Mouse (Mus musculus) heart, embryonic 15.5 days (tissue): ENCODE measurements around the gene Cdc25a. TPM values are rescaled to one million over a fixed set of nuclear protein-coding genes. Genes with fewer than 3 reads are reported as not detected.

Experiments
- ATAC-seq: fragments of 200-750 bp; cut with Nextera tagmentation; replicated peaks from 2 replicates; pipeline ENCODE4 v1.8.0; 2017; ENCODE audit warnings: low read depth, moderate TSS enrichment; ENCODE audit not compliant: insufficient number of reproducible peaks, insufficient read depth, low FRiP score
- H3K27ac ChIP-seq: fragments of 300-500 bp; sonication (generic); 2 replicates; pipeline ENCODE4 v1.5.1; 2015; ENCODE audit warnings: mild to moderate bottlenecking, inconsistent platforms
- H3K27me3 ChIP-seq: fragments of 300-500 bp; sonication (generic); 2 replicates; pipeline ENCODE4 v1.6.1; 2015; ENCODE audit warnings: inconsistent platforms
- H3K36me3 ChIP-seq: fragments of 300-500 bp; sonication (generic); 2 replicates; pipeline ENCODE4 v1.6.1; 2015; ENCODE audit warnings: mild to moderate bottlenecking, inconsistent platforms
- H3K4me1 ChIP-seq: fragments of 300-500 bp; sonication (generic); replicated peaks from 2 replicates; pipeline ENCODE4 v1.6.1; 2015; ENCODE audit warnings: inconsistent platforms
- H3K4me2 ChIP-seq: fragments of 300-500 bp; sonication (generic); 2 replicates; pipeline ENCODE4 v1.6.1; 2015; ENCODE audit warnings: inconsistent platforms, mild to moderate bottlenecking, moderate library complexity
- H3K4me3 ChIP-seq: fragments of 300-500 bp; sonication (generic); 2 replicates; pipeline ENCODE4 v1.5.1; 2015; ENCODE audit warnings: mild to moderate bottlenecking, inconsistent platforms
- H3K9ac ChIP-seq: fragments of 300-500 bp; sonication (generic); 2 replicates; pipeline ENCODE4 v1.6.1; 2015; ENCODE audit warnings: mild to moderate bottlenecking, inconsistent platforms
- H3K9me3 ChIP-seq: fragments of 300-500 bp; sonication (generic); replicated peaks from 2 replicates; pipeline ENCODE4 v1.6.1; 2016; ENCODE audit warnings: inconsistent platforms
- WGBS: fragments of 180-500 bp; shearing (Covaris S2); methylation state at CpG from one replicate; pipeline ENCODE4 v1.1.7; 2015; ENCODE audit warnings: mixed read lengths; 5-methylcytosine and 5-hydroxymethylcytosine counted together
- polyA plus RNA-seq: library from polyadenylated mRNA; unstranded; fragments of >200 nt; fragmentation: Nextera tagmentation; extraction: Ambion mirVana; gene quantifications from 2 replicates; pipeline ENCODE4 v1.2.1, GENCODE M21; 2015

Gene Cdc25a
- 12.0 and 17.9 TPM in 2 replicates for polyA plus RNA-seq

DNA sequence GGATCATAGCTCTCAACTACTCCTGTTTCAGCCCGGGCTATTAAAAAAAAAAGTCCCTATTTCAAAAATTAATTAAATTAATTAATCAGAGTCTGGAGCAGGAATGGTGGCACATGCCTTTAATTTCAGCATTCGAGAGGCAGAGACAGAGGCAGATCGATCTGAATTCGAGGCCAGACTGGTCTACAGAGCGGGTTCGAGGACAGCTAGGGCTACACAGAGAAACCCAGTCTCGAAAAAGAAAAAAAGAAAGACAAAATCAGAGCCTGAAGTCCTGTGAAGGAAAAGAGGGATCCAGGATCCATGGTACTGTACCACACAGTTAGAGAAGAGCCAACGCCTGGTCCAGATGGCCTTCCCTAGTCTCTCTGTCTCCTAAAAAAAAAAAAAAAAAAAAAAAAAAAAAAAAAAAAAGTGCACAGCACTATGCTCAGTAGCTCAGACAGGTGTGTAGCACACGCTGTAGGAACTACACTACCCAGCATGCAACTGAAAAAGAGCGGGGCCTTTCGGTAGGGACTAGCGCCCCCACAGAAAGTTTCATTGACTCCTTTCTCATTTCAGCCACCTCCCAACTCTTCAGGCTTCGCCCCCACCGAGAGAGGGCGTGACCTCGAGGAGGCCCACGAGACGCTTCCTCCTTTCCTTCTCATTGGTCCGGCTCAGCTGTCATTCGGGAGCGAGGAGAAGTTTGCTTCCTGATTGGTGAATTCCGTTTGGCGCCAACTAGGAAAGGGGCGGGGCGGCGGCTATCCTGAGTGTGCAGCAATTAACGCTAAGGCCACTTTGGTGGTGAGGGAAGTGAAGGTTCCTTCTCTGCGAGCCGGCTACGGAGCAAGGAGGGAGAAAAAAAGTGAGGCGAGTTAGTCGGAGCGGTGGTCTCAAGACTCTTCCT is at the start of gene Cdc25a:
Gene Cdc25a (plus strand): TSS at position 783 of the 895 bp plus-strand sequence.
- Histone ChIP-seq H3K4me1 (peaks cover 14% of the 10 kb centered on the region), H3K4me3 (peak within 1 kb of the TSS; percentile 77), H3K27me3 (no peaks in the 10 kb centered on the region), H3K4me2 (peak within 1 kb of the TSS; percentile 66), H3K36me3 (peaks cover 18% of the 10 kb centered on the region), H3K27ac (peak within 1 kb of the TSS; percentile 91), H3K9ac (peak within 1 kb of the TSS; percentile 80), H3K9me3 (no peaks in the 10 kb centered on the region)
- peak; percentile 94 for ATAC-seq
- 6% methylated on average over 33 of the region's 33 CpGs for WGBS

DNA sequence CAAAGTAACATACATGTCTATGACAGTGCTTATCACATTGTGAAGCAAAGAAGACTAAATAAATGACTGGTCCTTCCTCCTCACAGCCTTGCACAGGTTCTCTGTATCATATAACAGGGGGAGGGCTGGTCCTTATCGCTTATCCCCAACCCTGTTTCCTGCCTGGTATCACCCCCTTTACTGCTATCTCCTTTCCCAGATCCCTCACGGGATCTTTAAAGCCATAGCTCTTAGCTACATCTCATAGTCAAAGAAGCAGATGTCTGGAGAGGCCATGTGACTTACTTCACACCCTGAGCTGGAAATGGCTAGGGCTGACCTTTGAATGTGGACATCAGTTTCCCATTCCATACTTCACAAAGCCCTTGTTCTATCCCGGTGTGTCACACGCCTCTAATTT is 49.6 kb upstream of the Cdc25a start:
- no peak overlapping the region for H3K27ac ChIP-seq
- H3K4me3 ChIP-seq: no peak overlapping the region
- no peaks in the 10 kb centered on the region for H3K9me3 ChIP-seq
- H3K4me1 ChIP-seq: no peaks in the 10 kb centered on the region
- H3K4me2 ChIP-seq: no peak overlapping the region
- H3K36me3 ChIP-seq: no peaks in the 10 kb centered on the region
- WGBS: 49% methylated on average over 4 of the region's 4 CpGs
- no peak for ATAC-seq
- H3K9ac ChIP-seq: no peak overlapping the region
- no peaks in the 10 kb centered on the region for H3K27me3 ChIP-seq

DNA sequence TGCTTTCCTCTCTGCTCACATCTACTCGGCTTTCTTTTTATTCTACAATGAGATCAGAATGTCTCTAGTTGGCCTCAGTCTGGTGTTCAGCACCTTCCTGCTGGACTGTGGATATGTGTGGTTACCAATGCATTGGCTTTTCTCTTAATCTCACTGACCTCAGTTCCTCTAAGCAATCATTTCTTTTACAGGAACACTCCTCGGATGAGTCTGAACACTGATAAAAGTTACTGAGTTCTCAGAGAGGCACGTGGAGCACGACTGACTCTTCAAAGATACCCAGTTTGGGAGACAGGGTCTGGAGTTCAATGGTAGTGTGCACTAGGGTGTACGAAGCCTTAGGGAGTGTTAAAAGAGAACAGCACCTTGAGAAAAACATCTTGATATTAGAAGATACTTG is 49.2 kb upstream of the Cdc25a start:
- H3K4me3 ChIP-seq: no peak overlapping the region
- 52% methylated on average over 5 of the region's 5 CpGs for WGBS
- H3K27me3 ChIP-seq: no peaks in the 10 kb centered on the region
- no peak overlapping the region for H3K4me2 ChIP-seq
- H3K4me1 ChIP-seq: no peaks in the 10 kb centered on the region
- H3K36me3 ChIP-seq: no peaks in the 10 kb centered on the region
- no peaks in the 10 kb centered on the region for H3K9me3 ChIP-seq
- no peak overlapping the region for H3K27ac ChIP-seq
- ATAC-seq: no peak
- H3K9ac ChIP-seq: no peak overlapping the region

DNA sequence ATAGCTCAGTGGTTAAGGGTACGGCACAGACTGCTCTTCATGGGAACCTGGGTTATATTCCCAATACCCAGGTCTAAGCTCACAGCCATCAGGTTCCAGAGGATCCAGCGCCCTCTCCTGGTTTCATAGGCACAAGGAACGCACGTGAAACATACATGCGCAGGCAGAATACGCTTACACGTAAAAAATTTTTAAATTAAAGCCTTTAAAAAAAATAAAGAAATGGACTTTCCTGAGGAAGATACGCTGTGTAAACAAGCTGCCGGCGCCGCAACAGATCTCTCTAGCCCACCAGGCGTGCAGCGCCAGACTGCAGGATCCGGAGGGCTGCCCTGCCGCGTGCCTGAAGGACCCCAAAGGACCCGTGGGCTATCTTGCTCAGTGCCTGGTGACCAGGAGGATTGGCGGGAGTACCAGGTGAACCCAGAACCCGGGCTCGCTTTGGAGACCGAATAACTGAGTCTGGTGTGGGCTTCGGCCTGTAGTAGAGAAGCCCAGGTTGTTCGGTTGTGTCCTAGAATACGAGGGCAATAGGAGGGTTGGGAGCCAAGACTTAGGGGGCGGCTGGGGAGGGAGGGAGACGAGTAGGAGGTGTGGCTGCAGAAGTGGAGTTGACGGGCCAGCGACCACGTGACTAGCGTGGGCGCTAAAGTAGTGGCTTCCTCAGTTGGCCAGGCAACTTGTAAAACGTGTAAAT is 42.8 kb upstream of the Cdc25a start, which contains the start of gene Nme6:
Gene Nme6 (plus strand): TSS at position 359 of the 697 bp plus-strand sequence.
- Histone ChIP-seq H3K36me3 (peaks cover 5% of the 10 kb centered on the region), H3K27me3 (no peaks in the 10 kb centered on the region), H3K9me3 (no peaks in the 10 kb centered on the region), H3K4me1 (peaks cover 9% of the 10 kb centered on the region), H3K4me3 (peak within 1 kb of the TSS; percentile 70), H3K27ac (peak within 1 kb of the TSS; percentile 85), H3K9ac (peak within 1 kb of the TSS; percentile 76), H3K4me2 (peak within 1 kb of the TSS; percentile 88)
- WGBS: under 1% methylated on average over 32 of the region's 32 CpGs
- ATAC-seq: peak; percentile 93

DNA sequence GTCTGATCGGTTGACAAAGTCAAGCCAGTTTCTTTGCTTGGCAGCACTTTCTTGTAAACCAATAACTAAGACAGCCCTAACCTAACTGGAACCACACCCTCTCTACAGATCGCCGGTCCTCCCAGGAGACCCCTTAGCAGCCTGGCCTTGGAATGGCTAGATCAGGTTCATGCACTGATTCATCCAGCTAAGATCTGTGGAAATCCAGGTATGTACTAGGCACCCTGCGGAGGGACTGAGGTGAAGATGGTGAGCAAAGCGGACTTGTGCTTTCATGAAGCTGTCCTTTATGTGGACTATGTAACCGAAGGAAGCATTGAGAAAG is 42.3 kb upstream of the Cdc25a start:
- Histone ChIP-seq H3K4me1 (peaks cover 9% of the 10 kb centered on the region), H3K27me3 (no peaks in the 10 kb centered on the region), H3K4me2 (peak overlapping the region; percentile 88), H3K9ac (peak overlapping the region; percentile 76), H3K9me3 (no peaks in the 10 kb centered on the region), H3K27ac (peak overlapping the region; percentile 85; the same call in 1 of the 2 replicates), H3K36me3 (peaks cover 5% of the 10 kb centered on the region), H3K4me3 (peak overlapping the region; percentile 70)
- peak; percentile 26; the same call in 1 of the 2 replicates for ATAC-seq
- WGBS: 4% methylated on average over 6 of the region's 6 CpGs

DNA sequence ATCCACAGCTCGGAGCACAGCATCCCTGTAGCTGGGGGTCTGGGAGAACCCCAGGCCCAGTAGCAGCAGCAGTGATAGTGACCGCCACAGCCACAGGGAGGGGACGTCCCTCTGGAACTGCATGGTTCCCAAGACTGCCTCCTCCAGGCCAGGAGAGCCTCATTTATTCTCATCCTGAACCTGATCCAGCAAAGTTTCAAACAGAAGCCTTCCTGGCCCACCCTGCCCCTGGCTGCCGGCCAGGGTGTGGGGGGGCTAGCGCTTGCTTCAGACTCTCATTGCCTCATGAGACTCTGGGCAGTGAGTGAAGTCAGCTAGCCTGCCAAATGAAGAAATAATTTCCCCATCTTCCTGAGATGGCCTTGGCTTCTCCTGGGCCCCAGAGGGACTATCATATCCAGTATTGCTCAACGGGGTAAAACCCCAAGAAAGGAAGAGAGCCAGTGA is 26.0 kb upstream of the Cdc25a start, which contains the start of gene Camp:
Gene Camp (minus strand): TSS at position 306 of the 447 bp plus-strand sequence.
- H3K9me3 ChIP-seq: no peaks in the 10 kb centered on the region
- 43% methylated on average over 6 of the region's 6 CpGs for WGBS

DNA sequence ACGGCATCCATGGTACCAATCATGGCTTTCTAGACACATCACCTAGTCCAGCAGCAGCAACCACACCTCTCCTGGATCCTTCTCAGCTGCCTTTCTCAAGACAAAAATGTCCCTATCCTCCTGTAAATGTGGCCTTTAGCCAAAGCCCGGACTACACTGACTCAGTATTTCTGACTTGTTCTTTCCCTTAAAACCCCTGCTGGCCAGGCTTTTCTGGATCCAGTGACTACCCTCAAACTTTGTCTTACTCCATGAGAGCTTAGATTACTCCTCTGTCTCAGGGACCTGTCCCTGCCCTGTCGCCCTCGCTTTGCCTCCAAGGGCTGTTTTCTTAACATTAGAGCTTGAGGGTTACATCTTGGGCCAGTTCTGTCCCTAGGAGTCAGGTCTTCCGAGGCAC is 25.3 kb upstream of the Cdc25a start:
- Histone ChIP-seq H3K9me3 (no peaks in the 10 kb centered on the region), H3K9ac (no peak overlapping the region), H3K4me1 (0 out of 2 replicates have a peak, but pooled peaks cover 3% of the 10 kb centered on the region), H3K27me3 (no peaks in the 10 kb centered on the region), H3K4me3 (no peak overlapping the region), H3K36me3 (no peaks in the 10 kb centered on the region), H3K4me2 (no peak overlapping the region), H3K27ac (no peak overlapping the region)
- WGBS: 81% methylated on average over 5 of the region's 5 CpGs
- ATAC-seq: no peak

More for the DNA sequence above, 26.0 kb upstream of the Cdc25a start, which contains the start of gene Camp:
- H3K9ac ChIP-seq: no peak within 1 kb of the TSS
- no peaks in the 10 kb centered on the region for H3K36me3 ChIP-seq
- H3K4me3 ChIP-seq: no peak within 1 kb of the TSS
- H3K27me3 ChIP-seq: no peaks in the 10 kb centered on the region
- 0 out of 2 replicates have a peak, but pooled peaks have one; percentile 39 for ATAC-seq
- no peak within 1 kb of the TSS for H3K27ac ChIP-seq
- no peak within 1 kb of the TSS for H3K4me2 ChIP-seq
- H3K4me1 ChIP-seq: 0 out of 2 replicates have a peak, but pooled peaks cover 3% of the 10 kb centered on the region

DNA sequence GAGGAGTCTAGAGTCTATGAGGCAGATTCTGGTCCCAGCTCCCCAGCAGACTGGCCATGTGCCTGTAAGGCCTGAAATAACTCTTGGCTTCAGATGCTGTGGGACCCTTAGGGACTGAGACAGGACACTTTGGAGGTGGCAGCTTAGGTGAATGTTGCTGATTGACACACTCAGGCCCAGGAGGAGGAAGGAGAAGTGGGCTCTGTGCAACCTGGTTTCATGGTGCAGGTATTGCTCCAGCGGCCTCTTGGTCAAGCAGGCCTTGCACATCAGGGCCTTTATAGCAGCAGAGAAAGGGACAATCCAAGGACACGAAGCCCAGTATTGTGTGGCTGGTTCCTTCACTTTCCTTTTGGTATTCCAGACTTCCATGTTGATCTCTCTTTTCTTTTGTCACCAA is 21.0 kb upstream of the Cdc25a start:
- no peak for ATAC-seq
- Histone ChIP-seq H3K27me3 (no peaks in the 10 kb centered on the region), H3K4me2 (no peak overlapping the region), H3K36me3 (no peaks in the 10 kb centered on the region), H3K27ac (no peak overlapping the region), H3K4me1 (0 out of 2 replicates have a peak, but pooled peaks cover 3% of the 10 kb centered on the region), H3K9ac (no peak overlapping the region), H3K4me3 (no peak overlapping the region), H3K9me3 (no peaks in the 10 kb centered on the region)
- 88% methylated on average over 2 of the region's 2 CpGs for WGBS

DNA sequence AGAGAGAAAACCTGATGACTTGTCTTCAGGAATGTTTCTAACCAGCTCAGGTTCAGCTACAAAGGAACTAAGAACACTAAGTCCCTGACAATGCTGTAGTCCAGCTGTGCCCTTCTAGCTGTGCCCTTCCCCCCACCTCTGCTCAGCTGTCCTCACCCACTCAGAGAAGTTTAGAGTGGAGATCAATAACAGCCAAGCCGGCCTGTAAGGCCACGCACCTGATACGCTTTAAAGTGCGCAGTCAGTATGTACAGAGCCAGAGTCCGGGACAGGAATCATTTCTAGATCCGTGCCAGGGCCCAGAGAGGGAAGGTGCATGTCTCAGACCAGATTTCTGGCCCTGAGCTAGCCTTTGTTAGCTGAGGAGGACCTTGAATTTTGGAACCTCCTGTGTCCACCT is 19.4 kb upstream of the Cdc25a start:
- H3K27ac ChIP-seq: no peak overlapping the region
- H3K27me3 ChIP-seq: no peaks in the 10 kb centered on the region
- H3K9ac ChIP-seq: no peak overlapping the region
- H3K4me2 ChIP-seq: no peak overlapping the region
- H3K4me1 ChIP-seq: 0 out of 2 replicates have a peak, but pooled peaks cover 2% of the 10 kb centered on the region
- no peaks in the 10 kb centered on the region for H3K9me3 ChIP-seq
- no peak overlapping the region for H3K4me3 ChIP-seq
- WGBS: 54% methylated on average over 6 of the region's 6 CpGs
- no peak for ATAC-seq
- no peaks in the 10 kb centered on the region for H3K36me3 ChIP-seq

DNA sequence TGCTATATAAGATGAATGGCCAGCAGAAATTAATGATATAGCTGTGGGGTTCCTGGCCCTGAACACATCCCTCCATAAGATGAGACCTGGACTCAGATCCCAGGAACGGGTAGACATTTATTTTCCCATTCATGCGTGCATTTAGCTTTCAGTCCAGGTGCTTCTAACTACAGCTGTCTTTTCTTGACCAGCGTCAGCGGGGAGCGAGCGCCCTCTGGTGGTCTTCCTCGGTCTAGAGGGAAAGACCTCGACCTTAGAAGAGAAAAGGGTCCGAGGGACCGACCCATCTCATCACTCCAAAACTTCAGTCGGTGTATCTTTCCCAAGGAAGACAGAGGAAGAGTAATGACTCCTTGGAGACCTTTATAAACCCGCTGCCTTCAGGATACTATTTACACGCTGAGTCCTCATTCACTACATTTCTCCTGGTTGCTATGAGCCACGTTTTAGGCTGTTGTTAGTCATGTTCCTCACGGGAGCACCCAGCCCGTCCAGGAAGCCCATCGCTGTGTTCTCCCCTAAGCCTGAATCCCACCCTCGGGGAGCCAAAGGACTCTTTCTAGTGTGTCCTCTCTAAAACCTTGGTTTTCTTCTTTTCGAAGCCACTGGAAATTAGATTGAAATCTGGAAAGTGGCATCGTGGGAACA is 12.9 kb upstream of the Cdc25a start:
- H3K9ac ChIP-seq: no peak overlapping the region
- no peak for ATAC-seq
- peaks cover 5% of the 10 kb centered on the region; the same call in 1 of the 2 replicates for H3K4me1 ChIP-seq
- H3K27ac ChIP-seq: no peak overlapping the region
- no peaks in the 10 kb centered on the region for H3K9me3 ChIP-seq
- H3K4me2 ChIP-seq: peak overlapping the region; percentile 52
- no peak overlapping the region for H3K4me3 ChIP-seq
- no peaks in the 10 kb centered on the region for H3K36me3 ChIP-seq
- no peaks in the 10 kb centered on the region for H3K27me3 ChIP-seq
- WGBS: 10% methylated on average over 20 of the region's 20 CpGs

DNA sequence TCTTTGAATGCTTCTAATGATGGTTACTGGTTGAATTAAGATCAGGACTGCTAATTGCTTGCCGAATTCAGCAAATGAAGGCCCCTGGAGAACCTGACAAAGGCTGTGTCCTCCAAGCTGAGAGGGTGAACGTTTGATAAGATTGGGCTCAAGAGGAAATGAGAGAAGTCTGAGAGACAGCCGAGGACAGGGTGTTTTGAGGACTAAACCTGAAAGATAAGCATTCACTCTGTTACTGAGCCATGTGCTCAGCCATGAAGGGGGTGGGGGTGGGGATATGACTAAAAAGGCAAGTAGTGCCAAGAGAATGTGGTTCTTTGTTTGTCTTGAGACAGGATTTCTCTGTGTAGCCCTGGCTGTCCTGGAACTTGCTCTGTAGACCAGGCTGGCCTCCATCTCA is 12.3 kb upstream of the Cdc25a start:
- no peaks in the 10 kb centered on the region for H3K36me3 ChIP-seq
- peaks cover 5% of the 10 kb centered on the region; the same call in 1 of the 2 replicates for H3K4me1 ChIP-seq
- peak overlapping the region; percentile 52 for H3K4me2 ChIP-seq
- whole genome bisulfite sequencing: 14% methylated on average over 3 of the region's 3 CpGs
- no peaks in the 10 kb centered on the region for H3K9me3 ChIP-seq
- no peak for ATAC-seq
- no peak overlapping the region for H3K4me3 ChIP-seq
- H3K27me3 ChIP-seq: no peaks in the 10 kb centered on the region
- no peak overlapping the region for H3K9ac ChIP-seq
- H3K27ac ChIP-seq: no peak overlapping the region
